Mouse (Mus musculus): ENCODE measurements around the gene Drc1. TPM values are rescaled to one million over a fixed set of nuclear protein-coding genes. Genes with fewer than 3 reads are reported as not detected.

Drc1 gene
- total and polyA plus RNA-seq, 2 experiments from 2014 or later, result 0.04 to 0.19 TPM

- Histone ChIP-seq H3K4me3 (ENCODE audit: low read depth, low read length) (no peak overlapping the region), H3K4me2 (ENCODE audit: low read depth, low read length) (no peak overlapping the region), H3K4me1 (ENCODE audit: control insufficient read depth, insufficient read depth) (peaks cover 31% of the 10 kb centered on the region), H3K27ac (ENCODE audit: low read depth) (no peak overlapping the region), H3K9ac (replicated peaks; ENCODE audit: low read depth, low read length) (no peak overlapping the region), H3K9me3 (replicated peaks; ENCODE audit: control insufficient read depth, low read length) (no peaks in the 10 kb centered on the region), H3K36me3 (replicated peaks; ENCODE audit: control insufficient read depth, insufficient read depth, low read length) (peaks cover 13% of the 10 kb centered on the region; the same call in 1 of the 2 replicates), H3K27me3 (ENCODE audit: control insufficient read depth, insufficient read depth, low read length) (no peaks in the 10 kb centered on the region)
- DNase-seq (ENCODE audit: low spot score) (no peak), ATAC-seq (ENCODE audit: insufficient read depth, low read depth) (no peak)
- TF ChIP-seq EP300 (IDR thresholded peaks at IDR 0.05; ENCODE audit: low read depth), result no peak
- no peak for TF ChIP-seq CTCF (IDR thresholded peaks at IDR 0.05; ENCODE audit: low read depth)
- 77% methylated on average over 9 of the region's 9 CpGs for WGBS
Measured at GRCm38 (mm10) chr5:30245861-30246416, 35.2 kb upstream of the Drc1 start.

- Histone ChIP-seq H3K27me3 (ENCODE audit: control insufficient read depth, insufficient read depth, low read length) (no peaks in the 10 kb centered on the region), H3K36me3 (replicated peaks; ENCODE audit: control insufficient read depth, insufficient read depth, low read length) (peaks cover 23% of the 10 kb centered on the region), H3K4me1 (ENCODE audit: control insufficient read depth, insufficient read depth) (peaks cover 21% of the 10 kb centered on the region), H3K27ac (ENCODE audit: low read depth) (no peak overlapping the region), H3K4me3 (ENCODE audit: low read depth, low read length) (no peak overlapping the region), H3K4me2 (ENCODE audit: low read depth, low read length) (no peak overlapping the region), H3K9me3 (replicated peaks; ENCODE audit: control insufficient read depth, low read length) (no peaks in the 10 kb centered on the region), H3K9ac (replicated peaks; ENCODE audit: low read depth, low read length) (no peak overlapping the region)
- no peak for ATAC-seq (ENCODE audit: insufficient read depth, low read depth)
- 97% methylated on average over 1 of the region's 1 CpGs for WGBS
- no peak for DNase-seq (ENCODE audit: low spot score)
- TF ChIP-seq EP300 (IDR thresholded peaks at IDR 0.05; ENCODE audit: low read depth) (no peak), CTCF (IDR thresholded peaks at IDR 0.05; ENCODE audit: low read depth) (no peak)
Measured at GRCm38 (mm10) chr5:30247666-30248065, 33.5 kb upstream of the Drc1 start.

DNA sequence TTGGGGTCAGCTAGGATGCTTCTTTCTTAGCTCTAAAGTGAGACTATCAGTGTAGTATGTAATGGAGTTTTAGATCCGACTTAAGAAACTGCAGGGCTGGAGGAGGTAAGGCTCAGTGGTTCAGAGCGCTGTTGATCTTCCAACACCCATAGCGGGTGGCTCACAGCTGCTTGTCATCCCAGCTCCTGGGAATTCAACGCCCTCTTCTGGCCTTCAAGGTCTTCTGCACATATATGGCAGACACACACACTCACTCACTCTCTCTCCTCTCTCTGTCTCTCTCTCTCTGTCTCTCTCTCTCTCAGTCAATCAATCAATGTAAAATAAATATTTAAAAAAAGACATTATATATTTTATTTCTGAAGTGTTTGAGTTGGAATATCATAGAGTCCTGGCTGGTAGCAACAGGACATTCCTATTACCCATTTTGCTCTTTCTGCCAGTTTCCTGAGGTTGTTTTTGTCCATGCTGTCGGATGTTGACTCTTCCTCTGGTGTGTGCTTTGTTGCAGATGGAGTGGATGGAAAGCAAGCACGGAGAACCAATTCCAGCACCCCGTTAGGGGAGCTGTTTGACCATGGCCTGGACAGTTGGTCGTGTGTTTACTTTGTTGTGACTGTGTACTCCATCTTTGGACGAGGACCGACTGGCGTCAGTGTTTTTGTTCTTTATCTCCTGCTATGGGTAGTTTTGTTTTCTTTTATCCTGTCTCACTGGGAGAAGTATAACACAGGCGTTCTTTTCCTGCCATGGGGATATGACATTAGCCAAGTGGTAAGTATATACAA, 25.4 kb upstream of the Drc1 start:
- Histone ChIP-seq H3K4me3 (ENCODE audit: low read depth, low read length) (no peak overlapping the region), H3K4me2 (ENCODE audit: low read depth, low read length) (no peak overlapping the region), H3K9ac (replicated peaks; ENCODE audit: low read depth, low read length) (no peak overlapping the region), H3K36me3 (replicated peaks; ENCODE audit: control insufficient read depth, insufficient read depth, low read length) (peaks cover 72% of the 10 kb centered on the region), H3K9me3 (replicated peaks; ENCODE audit: control insufficient read depth, low read length) (no peaks in the 10 kb centered on the region), H3K4me1 (ENCODE audit: control insufficient read depth, insufficient read depth) (no peaks in the 10 kb centered on the region), H3K27ac (ENCODE audit: low read depth) (no peak overlapping the region), H3K27me3 (ENCODE audit: control insufficient read depth, insufficient read depth, low read length) (no peaks in the 10 kb centered on the region)
- 80% methylated on average over 12 of the region's 12 CpGs for WGBS
- ATAC-seq (ENCODE audit: insufficient read depth, low read depth) (peak; percentile 17; the same call in 1 of the 2 replicates), DNase-seq (ENCODE audit: low spot score) (no peak)
- no peak for TF ChIP-seq EP300 (IDR thresholded peaks at IDR 0.05; ENCODE audit: low read depth)
- TF ChIP-seq CTCF (IDR thresholded peaks at IDR 0.05; ENCODE audit: low read depth), result no peak

- no peak for ATAC-seq (ENCODE audit: insufficient read depth, low read depth)
- Histone ChIP-seq H3K36me3 (replicated peaks; ENCODE audit: control insufficient read depth, insufficient read depth, low read length) (peaks cover 73% of the 10 kb centered on the region), H3K27ac (ENCODE audit: low read depth) (no peak overlapping the region), H3K27me3 (ENCODE audit: control insufficient read depth, insufficient read depth, low read length) (no peaks in the 10 kb centered on the region), H3K4me2 (ENCODE audit: low read depth, low read length) (no peak overlapping the region), H3K9me3 (replicated peaks; ENCODE audit: control insufficient read depth, low read length) (no peaks in the 10 kb centered on the region), H3K4me1 (ENCODE audit: control insufficient read depth, insufficient read depth) (no peaks in the 10 kb centered on the region), H3K9ac (replicated peaks; ENCODE audit: low read depth, low read length) (no peak overlapping the region), H3K4me3 (ENCODE audit: low read depth, low read length) (no peak overlapping the region)
- DNase-seq (ENCODE audit: low spot score), result no peak
- WGBS, result 84% methylated on average over 7 of the region's 7 CpGs
- TF ChIP-seq EP300 (IDR thresholded peaks at IDR 0.05; ENCODE audit: low read depth) (no peak), CTCF (IDR thresholded peaks at IDR 0.05; ENCODE audit: low read depth) (no peak)
Measured at GRCm38 (mm10) chr5:30258776-30259175, 22.4 kb upstream of the Drc1 start.

GRCm38 (mm10) chr5:30270571-30271190, 10.5 kb upstream of the Drc1 start:
- WGBS, result 46% methylated on average over 11 of the region's 11 CpGs
- H3K9me3 ChIP-seq (replicated peaks; ENCODE audit: control insufficient read depth, low read length), result no peaks in the 10 kb centered on the region
- H3K27me3 ChIP-seq (ENCODE audit: control insufficient read depth, insufficient read depth, low read length), result no peaks in the 10 kb centered on the region
- no peak for TF ChIP-seq EP300 (IDR thresholded peaks at IDR 0.05; ENCODE audit: low read depth)
- TF ChIP-seq CTCF (IDR thresholded peaks at IDR 0.05; ENCODE audit: low read depth), result no peak
- H3K4me1 ChIP-seq (ENCODE audit: control insufficient read depth, insufficient read depth), result peaks cover 9% of the 10 kb centered on the region; the same call in 1 of the 2 replicates
- DNase-seq (ENCODE audit: low spot score) (peak; percentile 22), ATAC-seq (ENCODE audit: insufficient read depth, low read depth) (no peak)
- H3K27ac ChIP-seq (ENCODE audit: low read depth), result peak overlapping the region; percentile 43; the same call in 1 of the 2 replicates
- peaks cover 27% of the 10 kb centered on the region for H3K36me3 ChIP-seq (replicated peaks; ENCODE audit: control insufficient read depth, insufficient read depth, low read length)
- H3K4me3 ChIP-seq (ENCODE audit: low read depth, low read length), result no peak overlapping the region
- H3K4me2 ChIP-seq (ENCODE audit: low read depth, low read length), result peak overlapping the region; percentile 11; the same call in 1 of the 2 replicates
- no peak overlapping the region for H3K9ac ChIP-seq (replicated peaks; ENCODE audit: low read depth, low read length)
